Mouse (Mus musculus): ENCODE results near the gene 1810062G17Rik. TPM values are rescaled to one million over a fixed set of nuclear protein-coding genes. Genes with fewer than 3 reads are reported as not detected.

The 1810062G17Rik gene
- total RNA-seq, 1 experiment from 2014 or later = not detected

Other genes starting within 250 kb of the 1810062G17Rik start
- 107 and 113 TPM in 2 replicates for gene Anxa5, start within 50 bp of the 1810062G17Rik start, total RNA-seq (2017)
- not detected in 2 replicates for gene Gm11549, start 45.9 kb downstream of the 1810062G17Rik start, total RNA-seq (2017)
- 86.9 and 91.5 TPM in 2 replicates for gene Exosc9, start 76.7 kb downstream of the 1810062G17Rik start, total RNA-seq (2017)
- 141 and 144 TPM in 2 replicates for gene Ccna2, start 96.2 kb downstream of the 1810062G17Rik start, total RNA-seq (2017)
- gene Bbs7, start 137.5 kb downstream of the 1810062G17Rik start, total RNA-seq (2017) = 8.3 and 8.4 TPM in 2 replicates
- gene Trpc3, start 214.2 kb downstream of the 1810062G17Rik start, total RNA-seq (2017) = not detected in 2 replicates

Data from hematopoietic stem cell, adult 5-6 weeks (primary cell).